Mouse (Mus musculus): ENCODE data around the gene Otos. TPM values are rescaled to one million over a fixed set of nuclear protein-coding genes. Genes with fewer than 3 reads are reported as not detected.

Gene Otos
- polyA plus RNA-seq, 1 experiment from 2014 or later: 0.24 TPM

- H3K9ac ChIP-seq (ENCODE audit: low read length): no peak overlapping the region
- no peak for ATAC-seq (replicated peaks; ENCODE audit: extremely low read depth, insufficient read depth, low FRiP score)
- no peak overlapping the region for H3K27ac ChIP-seq (ENCODE audit: low read length)
- H3K9me3 ChIP-seq (replicated peaks; ENCODE audit: control insufficient read depth, low read length): no peaks in the 10 kb centered on the region
- peaks cover 11% of the 10 kb centered on the region for H3K36me3 ChIP-seq (ENCODE audit: control insufficient read depth, insufficient read depth)
- no peaks in the 10 kb centered on the region for H3K4me1 ChIP-seq (ENCODE audit: control insufficient read depth, insufficient read depth, low read length)
- H3K4me2 ChIP-seq (ENCODE audit: low read depth, low read length): no peak overlapping the region
- no peak overlapping the region for H3K4me3 ChIP-seq (ENCODE audit: low read length)
- H3K27me3 ChIP-seq (ENCODE audit: control insufficient read depth, insufficient read depth, low read length): no peaks in the 10 kb centered on the region
- 62% methylated on average over 6 of the region's 6 CpGs for WGBS
Measured at GRCm38 (mm10) chr1:92632948-92633347, 15.7 kb downstream of the Otos start.

DNA sequence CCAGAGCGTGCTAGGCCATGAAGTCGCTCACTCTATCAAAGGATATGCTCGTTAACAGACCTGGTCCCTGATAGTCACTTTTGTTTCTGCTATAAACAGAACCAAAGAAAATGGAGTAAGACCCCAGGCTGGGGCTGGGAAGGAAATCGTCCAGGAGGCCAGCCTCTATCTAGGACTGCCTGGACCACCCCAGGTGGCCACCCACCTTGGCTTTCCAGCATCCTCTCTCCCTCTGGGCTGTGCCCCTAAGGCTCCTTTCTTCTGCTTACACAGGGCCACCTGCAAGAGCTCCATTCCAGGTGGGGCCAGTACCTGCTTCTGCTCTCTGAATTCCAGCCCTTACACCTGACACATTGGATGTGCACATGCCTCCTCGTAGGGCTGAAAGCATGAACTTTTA, 16.4 kb downstream of the Otos start:
- no peak for ATAC-seq (replicated peaks; ENCODE audit: extremely low read depth, insufficient read depth, low FRiP score)
- 69% methylated on average over 5 of the region's 5 CpGs for WGBS
- Histone ChIP-seq H3K27me3 (ENCODE audit: control insufficient read depth, insufficient read depth, low read length) (no peaks in the 10 kb centered on the region), H3K9ac (ENCODE audit: low read length) (no peak overlapping the region), H3K4me2 (ENCODE audit: low read depth, low read length) (no peak overlapping the region), H3K9me3 (replicated peaks; ENCODE audit: control insufficient read depth, low read length) (no peaks in the 10 kb centered on the region), H3K27ac (ENCODE audit: low read length) (no peak overlapping the region), H3K4me3 (ENCODE audit: low read length) (no peak overlapping the region), H3K36me3 (ENCODE audit: control insufficient read depth, insufficient read depth) (peaks cover 8% of the 10 kb centered on the region), H3K4me1 (ENCODE audit: control insufficient read depth, insufficient read depth, low read length) (no peaks in the 10 kb centered on the region)

DNA sequence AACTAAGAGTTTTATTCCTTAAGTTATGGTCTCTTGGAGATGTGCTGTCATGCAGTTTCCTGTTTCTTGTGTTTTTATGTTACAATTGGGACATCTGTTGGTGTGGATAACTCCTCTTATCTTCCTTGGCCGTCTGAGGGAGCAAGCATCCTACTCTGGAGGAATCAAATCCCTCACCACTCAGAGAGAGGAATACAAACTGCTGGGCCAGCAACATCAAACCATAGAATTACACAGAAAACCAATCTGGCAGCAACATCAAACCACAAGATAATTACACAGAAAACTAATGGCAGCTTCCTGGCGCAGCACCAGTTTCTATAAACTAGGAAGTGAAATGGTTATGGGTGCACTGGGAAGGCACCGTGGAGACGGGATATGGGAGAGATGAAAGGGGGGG, 20.4 kb downstream of the Otos start:
- H3K36me3 ChIP-seq (ENCODE audit: control insufficient read depth, insufficient read depth): no peaks in the 10 kb centered on the region
- no peaks in the 10 kb centered on the region for H3K4me1 ChIP-seq (ENCODE audit: control insufficient read depth, insufficient read depth, low read length)
- H3K4me2 ChIP-seq (ENCODE audit: low read depth, low read length): no peak overlapping the region
- 37% methylated on average over 4 of the region's 4 CpGs for WGBS
- H3K27me3 ChIP-seq (ENCODE audit: control insufficient read depth, insufficient read depth, low read length): no peaks in the 10 kb centered on the region
- ATAC-seq (replicated peaks; ENCODE audit: extremely low read depth, insufficient read depth, low FRiP score): no peak
- H3K9me3 ChIP-seq (replicated peaks; ENCODE audit: control insufficient read depth, low read length): no peaks in the 10 kb centered on the region
- H3K27ac ChIP-seq (ENCODE audit: low read length): no peak overlapping the region
- H3K4me3 ChIP-seq (ENCODE audit: low read length): no peak overlapping the region
- no peak overlapping the region for H3K9ac ChIP-seq (ENCODE audit: low read length)

GRCm38 (mm10) chr1:92618360-92618759, 30.3 kb downstream of the Otos start:
- 40% methylated on average over 4 of the region's 4 CpGs for WGBS
- Histone ChIP-seq H3K9ac (ENCODE audit: low read length) (no peak overlapping the region), H3K4me2 (ENCODE audit: low read depth, low read length) (no peak overlapping the region), H3K4me1 (ENCODE audit: control insufficient read depth, insufficient read depth, low read length) (no peaks in the 10 kb centered on the region), H3K9me3 (replicated peaks; ENCODE audit: control insufficient read depth, low read length) (no peaks in the 10 kb centered on the region), H3K36me3 (ENCODE audit: control insufficient read depth, insufficient read depth) (no peaks in the 10 kb centered on the region), H3K4me3 (ENCODE audit: low read length) (no peak overlapping the region), H3K27ac (ENCODE audit: low read length) (no peak overlapping the region), H3K27me3 (ENCODE audit: control insufficient read depth, insufficient read depth, low read length) (0 out of 2 replicates have a peak, but pooled peaks cover 3% of the 10 kb centered on the region)
- ATAC-seq (replicated peaks; ENCODE audit: extremely low read depth, insufficient read depth, low FRiP score): no peak

- H3K36me3 ChIP-seq (ENCODE audit: control insufficient read depth, insufficient read depth): no peaks in the 10 kb centered on the region
- H3K27ac ChIP-seq (ENCODE audit: low read length): no peak within 1 kb of the TSS
- 65% methylated on average over 2 of the region's 2 CpGs for WGBS
- no peak within 1 kb of the TSS for H3K4me2 ChIP-seq (ENCODE audit: low read depth, low read length)
- no peak within 1 kb of the TSS for H3K9ac ChIP-seq (ENCODE audit: low read length)
- no peaks in the 10 kb centered on the region for H3K4me1 ChIP-seq (ENCODE audit: control insufficient read depth, insufficient read depth, low read length)
- 0 out of 2 replicates have a peak, but pooled peaks cover 3% of the 10 kb centered on the region for H3K27me3 ChIP-seq (ENCODE audit: control insufficient read depth, insufficient read depth, low read length)
- no peaks in the 10 kb centered on the region for H3K9me3 ChIP-seq (replicated peaks; ENCODE audit: control insufficient read depth, low read length)
- no peak for ATAC-seq (replicated peaks; ENCODE audit: extremely low read depth, insufficient read depth, low FRiP score)
- H3K4me3 ChIP-seq (ENCODE audit: low read length): no peak within 1 kb of the TSS
Measured at GRCm38 (mm10) chr1:92617488-92617887, 31.2 kb downstream of the Otos start, which contains the start of gene Olfr12. Gene Olfr12 (plus strand): TSS chr1:92617788.

DNA sequence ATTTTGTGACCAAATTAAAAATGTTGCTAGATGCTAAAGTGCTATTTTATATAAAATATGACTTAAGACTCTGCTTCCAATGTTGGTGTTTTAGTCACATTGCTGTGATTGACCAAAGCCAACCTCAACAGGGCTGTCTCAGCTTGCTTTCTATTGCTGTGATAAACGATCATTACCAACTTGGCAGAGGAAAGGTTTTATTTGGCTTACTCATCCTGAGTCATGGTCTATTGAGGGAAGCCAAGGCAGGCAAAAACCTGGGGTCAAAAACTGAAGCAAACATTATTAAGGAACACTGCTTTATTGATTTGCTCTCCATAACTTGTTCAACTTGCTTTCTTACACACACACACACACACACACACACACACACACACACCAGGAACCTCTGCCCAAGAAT, 32.6 kb downstream of the Otos start:
- H3K36me3 ChIP-seq (ENCODE audit: control insufficient read depth, insufficient read depth): no peaks in the 10 kb centered on the region
- no peaks in the 10 kb centered on the region for H3K4me1 ChIP-seq (ENCODE audit: control insufficient read depth, insufficient read depth, low read length)
- H3K4me3 ChIP-seq (ENCODE audit: low read length): no peak overlapping the region
- no peak overlapping the region for H3K9ac ChIP-seq (ENCODE audit: low read length)
- 56% methylated on average over 1 of the region's 1 CpGs for WGBS
- no peak for ATAC-seq (replicated peaks; ENCODE audit: extremely low read depth, insufficient read depth, low FRiP score)
- no peak overlapping the region for H3K27ac ChIP-seq (ENCODE audit: low read length)
- peaks cover 5% of the 10 kb centered on the region; the same call in 1 of the 2 replicates for H3K27me3 ChIP-seq (ENCODE audit: control insufficient read depth, insufficient read depth, low read length)
- no peaks in the 10 kb centered on the region for H3K9me3 ChIP-seq (replicated peaks; ENCODE audit: control insufficient read depth, low read length)
- H3K4me2 ChIP-seq (ENCODE audit: low read depth, low read length): no peak overlapping the region

DNA sequence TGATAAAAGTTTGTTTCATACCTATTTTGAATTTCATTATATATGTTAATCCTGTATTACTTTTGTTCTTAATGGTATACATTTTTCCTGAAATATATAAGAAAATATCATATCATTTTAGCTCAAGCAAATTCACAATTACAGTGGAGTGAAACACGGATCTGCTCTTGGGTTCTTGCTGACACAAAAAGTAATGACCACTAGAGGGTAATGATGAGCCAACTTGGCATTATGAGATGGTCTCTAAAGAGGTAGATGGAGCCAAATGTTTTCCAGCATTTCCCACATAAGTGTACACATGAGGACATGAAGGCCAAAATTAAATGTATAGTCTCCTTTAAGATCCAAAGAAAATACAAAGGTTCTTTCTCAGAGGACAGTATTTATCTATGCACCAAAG, 34.1 kb downstream of the Otos start:
- no peak for ATAC-seq (replicated peaks; ENCODE audit: extremely low read depth, insufficient read depth, low FRiP score)

DNA sequence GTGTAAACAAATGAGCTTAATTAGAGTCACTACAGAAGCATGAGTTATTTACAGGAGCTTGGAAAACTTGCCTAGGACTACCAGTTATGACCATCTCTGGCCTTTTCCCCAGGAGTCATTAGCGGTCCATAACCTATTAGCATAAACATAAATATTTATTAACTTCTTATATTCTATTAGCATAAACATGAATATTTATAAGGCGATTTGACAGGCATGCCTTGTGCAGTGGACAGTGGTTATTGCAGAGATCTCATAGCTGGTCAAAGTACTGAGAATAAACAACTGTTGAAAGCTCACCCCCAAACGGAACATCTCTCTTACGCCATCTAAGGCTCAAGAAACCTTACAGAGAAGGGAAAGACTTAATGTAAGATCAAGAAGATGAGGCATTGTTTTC, 35.5 kb downstream of the Otos start:
- Histone ChIP-seq H3K36me3 (ENCODE audit: control insufficient read depth, insufficient read depth) (no peaks in the 10 kb centered on the region), H3K27ac (ENCODE audit: low read length) (no peak overlapping the region), H3K9me3 (replicated peaks; ENCODE audit: control insufficient read depth, low read length) (no peaks in the 10 kb centered on the region), H3K4me3 (ENCODE audit: low read length) (no peak overlapping the region), H3K9ac (ENCODE audit: low read length) (no peak overlapping the region), H3K4me1 (ENCODE audit: control insufficient read depth, insufficient read depth, low read length) (no peaks in the 10 kb centered on the region), H3K4me2 (ENCODE audit: low read depth, low read length) (no peak overlapping the region), H3K27me3 (ENCODE audit: control insufficient read depth, insufficient read depth, low read length) (peaks cover 10% of the 10 kb centered on the region)
- whole genome bisulfite sequencing: 38% methylated on average over 4 of the region's 4 CpGs
- ATAC-seq (replicated peaks; ENCODE audit: extremely low read depth, insufficient read depth, low FRiP score): no peak

More for the DNA sequence above, 34.1 kb downstream of the Otos start:
- Histone ChIP-seq H3K27ac (ENCODE audit: low read length) (no peak overlapping the region), H3K9me3 (replicated peaks; ENCODE audit: control insufficient read depth, low read length) (no peaks in the 10 kb centered on the region), H3K4me2 (ENCODE audit: low read depth, low read length) (no peak overlapping the region), H3K27me3 (ENCODE audit: control insufficient read depth, insufficient read depth, low read length) (peaks cover 5% of the 10 kb centered on the region; the same call in 1 of the 2 replicates), H3K4me3 (ENCODE audit: low read length) (no peak overlapping the region), H3K36me3 (ENCODE audit: control insufficient read depth, insufficient read depth) (no peaks in the 10 kb centered on the region), H3K9ac (ENCODE audit: low read length) (no peak overlapping the region), H3K4me1 (ENCODE audit: control insufficient read depth, insufficient read depth, low read length) (no peaks in the 10 kb centered on the region)
- 9% methylated on average over 1 of the region's 1 CpGs for WGBS

DNA sequence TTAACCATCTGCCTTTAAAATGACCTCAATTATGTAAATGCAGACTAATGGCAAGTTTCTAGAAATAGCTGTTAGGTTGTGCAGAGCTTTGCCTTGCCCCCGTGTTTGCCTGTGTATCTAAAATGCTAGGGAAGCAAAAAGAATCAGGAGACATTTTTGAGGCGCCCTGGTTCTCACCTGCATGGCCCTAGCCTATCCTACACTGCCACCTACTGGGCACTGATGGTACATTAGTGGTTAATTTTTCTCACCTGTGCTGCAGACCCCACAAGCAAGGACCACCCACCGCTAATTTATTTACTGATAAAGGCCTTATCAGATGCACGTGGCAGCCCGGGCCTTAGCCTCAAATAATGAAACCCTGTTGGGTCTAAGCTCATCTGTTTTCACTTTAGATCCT, 37.6 kb downstream of the Otos start:
- H3K36me3 ChIP-seq (ENCODE audit: control insufficient read depth, insufficient read depth): no peaks in the 10 kb centered on the region
- H3K4me1 ChIP-seq (ENCODE audit: control insufficient read depth, insufficient read depth, low read length): no peaks in the 10 kb centered on the region
- no peak overlapping the region for H3K4me3 ChIP-seq (ENCODE audit: low read length)
- ATAC-seq (replicated peaks; ENCODE audit: extremely low read depth, insufficient read depth, low FRiP score): no peak
- no peak overlapping the region for H3K27ac ChIP-seq (ENCODE audit: low read length)
- H3K9me3 ChIP-seq (replicated peaks; ENCODE audit: control insufficient read depth, low read length): no peaks in the 10 kb centered on the region
- H3K9ac ChIP-seq (ENCODE audit: low read length): no peak overlapping the region
- no peak overlapping the region for H3K4me2 ChIP-seq (ENCODE audit: low read depth, low read length)
- 3% methylated on average over 5 of the region's 5 CpGs for WGBS
- H3K27me3 ChIP-seq (ENCODE audit: control insufficient read depth, insufficient read depth, low read length): peaks cover 8% of the 10 kb centered on the region

DNA sequence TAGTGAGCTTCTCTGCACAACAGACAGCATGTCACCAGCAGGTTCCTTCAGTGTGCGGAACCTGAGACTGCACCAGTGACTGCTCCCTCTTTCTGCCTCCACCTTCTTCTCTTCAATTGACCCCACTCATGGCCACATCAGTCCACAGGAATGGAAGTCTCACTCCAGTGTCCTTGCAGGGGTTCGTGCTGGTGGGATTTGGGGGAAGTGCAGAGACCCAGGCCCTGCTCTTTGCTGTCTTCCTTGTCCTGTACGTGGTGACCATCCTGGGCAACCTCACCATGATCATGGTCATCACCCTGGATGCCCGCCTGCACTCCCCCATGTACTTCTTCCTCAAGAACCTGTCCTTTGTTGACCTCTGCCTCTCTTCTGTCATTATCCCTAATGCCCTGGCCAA, 40.9 kb downstream of the Otos start:
- H3K27ac ChIP-seq (ENCODE audit: low read length): no peak overlapping the region
- H3K36me3 ChIP-seq (ENCODE audit: control insufficient read depth, insufficient read depth): no peaks in the 10 kb centered on the region
- no peaks in the 10 kb centered on the region for H3K9me3 ChIP-seq (replicated peaks; ENCODE audit: control insufficient read depth, low read length)
- H3K27me3 ChIP-seq (ENCODE audit: control insufficient read depth, insufficient read depth, low read length): peaks cover 8% of the 10 kb centered on the region
- H3K4me1 ChIP-seq (ENCODE audit: control insufficient read depth, insufficient read depth, low read length): no peaks in the 10 kb centered on the region
- H3K4me2 ChIP-seq (ENCODE audit: low read depth, low read length): no peak overlapping the region
- ATAC-seq (replicated peaks; ENCODE audit: extremely low read depth, insufficient read depth, low FRiP score): no peak
- H3K9ac ChIP-seq (ENCODE audit: low read length): no peak overlapping the region
- no peak overlapping the region for H3K4me3 ChIP-seq (ENCODE audit: low read length)
- WGBS: 68% methylated on average over 4 of the region's 4 CpGs

All from heart, embryonic 16.5 days (tissue).